Mouse (Mus musculus): ENCODE data around the gene Olfr1330. TPM values are rescaled to one million over a fixed set of nuclear protein-coding genes. Genes with fewer than 3 reads are reported as not detected.

The Olfr1330 gene
- polyA plus RNA-seq (2012; rRNA removed) (not detected in 2 replicates), polyA plus RNA-seq (2014; fragmentation: Nextera tagmentation; extraction: Ambion mirVana) (not detected in 2 replicates)

- no peak within 1 kb of the TSS for H3K27ac ChIP-seq
- no peaks in the 10 kb centered on the region for H3K9me3 ChIP-seq (ENCODE audit: control insufficient read depth, low read length)
- no peaks in the 10 kb centered on the region for H3K4me1 ChIP-seq (replicated peaks; ENCODE audit: control insufficient read depth in 2 of 2, insufficient read depth in 2 of 2, low read length in 1 of 2)
- DNase-seq (ENCODE audit: low read depth in 3 of 3, low spot score in 3 of 3) (no peak), ATAC-seq (ENCODE audit: insufficient read depth) (no peak)
- TF ChIP-seq CTCF (IDR thresholded peaks at IDR 0.05; ENCODE audit: low read depth), result no peak
- TF ChIP-seq EP300 (IDR thresholded peaks at IDR 0.05; ENCODE audit: low read depth), result no peak
- H3K36me3 ChIP-seq (replicated peaks; ENCODE audit: control insufficient read depth, insufficient read depth, low read depth), result no peaks in the 10 kb centered on the region
- no peak within 1 kb of the TSS for H3K4me2 ChIP-seq (ENCODE audit: low read depth)
- H3K9ac ChIP-seq (replicated peaks), result no peak within 1 kb of the TSS
- WGBS (ENCODE audit: insufficient replicate concordance), result 46% methylated on average over 1 of the region's 1 CpGs
- no peak within 1 kb of the TSS for H3K4me3 ChIP-seq (ENCODE audit: insufficient read depth in 1 of 2, low read depth in 2 of 2, low read length in 2 of 2)
- H3K27me3 ChIP-seq (ENCODE audit: control insufficient read depth, insufficient read depth, low read length), result no peaks in the 10 kb centered on the region
Observed at GRCm38 (mm10) chr4:118888297-118888696, at the start of gene Olfr1330. Olfr1330 (plus strand) TSS chr4:118888597.

GRCm38 (mm10) chr4:118861791-118862190 is 26.6 kb upstream of the Olfr1330 start:
- H3K4me2 ChIP-seq (ENCODE audit: low read depth), result no peak overlapping the region
- 39% methylated on average over 1 of the region's 1 CpGs for WGBS (ENCODE audit: insufficient replicate concordance)
- H3K27me3 ChIP-seq (ENCODE audit: control insufficient read depth, insufficient read depth, low read length), result no peaks in the 10 kb centered on the region
- no peak overlapping the region for H3K9ac ChIP-seq (replicated peaks)
- no peaks in the 10 kb centered on the region for H3K4me1 ChIP-seq (replicated peaks; ENCODE audit: control insufficient read depth in 2 of 2, insufficient read depth in 2 of 2, low read length in 1 of 2)
- ATAC-seq (ENCODE audit: insufficient read depth) (no peak), DNase-seq (ENCODE audit: low read depth in 3 of 3, low spot score in 3 of 3) (no peak)
- no peaks in the 10 kb centered on the region for H3K9me3 ChIP-seq (ENCODE audit: control insufficient read depth, low read length)
- H3K27ac ChIP-seq, result no peak overlapping the region
- TF ChIP-seq CTCF (IDR thresholded peaks at IDR 0.05; ENCODE audit: low read depth), result no peak
- TF ChIP-seq EP300 (IDR thresholded peaks at IDR 0.05; ENCODE audit: low read depth), result no peak
- H3K4me3 ChIP-seq (ENCODE audit: insufficient read depth in 1 of 2, low read depth in 2 of 2, low read length in 2 of 2), result no peak overlapping the region
- H3K36me3 ChIP-seq (replicated peaks; ENCODE audit: control insufficient read depth, insufficient read depth, low read depth), result no peaks in the 10 kb centered on the region

GRCm38 (mm10) chr4:118862704-118863103 is 25.7 kb upstream of the Olfr1330 start:
- no peak for ATAC-seq (ENCODE audit: insufficient read depth)
- Histone ChIP-seq H3K27me3 (ENCODE audit: control insufficient read depth, insufficient read depth, low read length) (no peaks in the 10 kb centered on the region), H3K4me2 (ENCODE audit: low read depth) (no peak overlapping the region), H3K9ac (replicated peaks) (no peak overlapping the region), H3K4me3 (ENCODE audit: insufficient read depth in 1 of 2, low read depth in 2 of 2, low read length in 2 of 2) (no peak overlapping the region), H3K4me1 (replicated peaks; ENCODE audit: control insufficient read depth in 2 of 2, insufficient read depth in 2 of 2, low read length in 1 of 2) (no peaks in the 10 kb centered on the region), H3K9me3 (ENCODE audit: control insufficient read depth, low read length) (no peaks in the 10 kb centered on the region), H3K27ac (no peak overlapping the region), H3K36me3 (replicated peaks; ENCODE audit: control insufficient read depth, insufficient read depth, low read depth) (no peaks in the 10 kb centered on the region)
- no peak for DNase-seq (ENCODE audit: low read depth in 3 of 3, low spot score in 3 of 3)
- 34% methylated on average over 4 of the region's 4 CpGs for WGBS (ENCODE audit: insufficient replicate concordance)
- TF ChIP-seq CTCF (IDR thresholded peaks at IDR 0.05; ENCODE audit: low read depth), result no peak

GRCm38 (mm10) chr4:118864349-118864748 is 24.0 kb upstream of the Olfr1330 start, which contains the start of gene Olfr1331:
Olfr1331 (plus strand) TSS chr4:118864649.
- H3K9me3 ChIP-seq (ENCODE audit: control insufficient read depth, low read length), result no peaks in the 10 kb centered on the region
- DNase-seq (ENCODE audit: low read depth in 3 of 3, low spot score in 3 of 3) (no peak), ATAC-seq (ENCODE audit: insufficient read depth) (no peak)
- H3K27me3 ChIP-seq (ENCODE audit: control insufficient read depth, insufficient read depth, low read length), result no peaks in the 10 kb centered on the region
- H3K4me3 ChIP-seq (ENCODE audit: insufficient read depth in 1 of 2, low read depth in 2 of 2, low read length in 2 of 2), result no peak within 1 kb of the TSS
- H3K4me1 ChIP-seq (replicated peaks; ENCODE audit: control insufficient read depth in 2 of 2, insufficient read depth in 2 of 2, low read length in 1 of 2), result no peaks in the 10 kb centered on the region
- 64% methylated on average over 1 of the region's 1 CpGs for WGBS (ENCODE audit: insufficient replicate concordance)
- H3K36me3 ChIP-seq (replicated peaks; ENCODE audit: control insufficient read depth, insufficient read depth, low read depth), result no peaks in the 10 kb centered on the region
- H3K9ac ChIP-seq (replicated peaks), result no peak within 1 kb of the TSS
- no peak within 1 kb of the TSS for H3K4me2 ChIP-seq (ENCODE audit: low read depth)
- H3K27ac ChIP-seq, result no peak within 1 kb of the TSS
- TF ChIP-seq EP300 (IDR thresholded peaks at IDR 0.05; ENCODE audit: low read depth), result no peak
- no peak for TF ChIP-seq CTCF (IDR thresholded peaks at IDR 0.05; ENCODE audit: low read depth)

- Histone ChIP-seq H3K27me3 (ENCODE audit: control insufficient read depth, insufficient read depth, low read length) (no peaks in the 10 kb centered on the region), H3K4me3 (ENCODE audit: insufficient read depth in 1 of 2, low read depth in 2 of 2, low read length in 2 of 2) (no peak overlapping the region), H3K4me2 (ENCODE audit: low read depth) (no peak overlapping the region), H3K36me3 (replicated peaks; ENCODE audit: control insufficient read depth, insufficient read depth, low read depth) (no peaks in the 10 kb centered on the region), H3K9me3 (ENCODE audit: control insufficient read depth, low read length) (no peaks in the 10 kb centered on the region), H3K4me1 (replicated peaks; ENCODE audit: control insufficient read depth in 2 of 2, insufficient read depth in 2 of 2, low read length in 1 of 2) (no peaks in the 10 kb centered on the region), H3K27ac (no peak overlapping the region), H3K9ac (replicated peaks) (no peak overlapping the region)
- DNase-seq (ENCODE audit: low read depth in 3 of 3, low spot score in 3 of 3) (no peak), ATAC-seq (ENCODE audit: insufficient read depth) (no peak)
- no peak for TF ChIP-seq EP300 (IDR thresholded peaks at IDR 0.05; ENCODE audit: low read depth)
- TF ChIP-seq CTCF (IDR thresholded peaks at IDR 0.05; ENCODE audit: low read depth), result no peak
Observed at GRCm38 (mm10) chr4:118867566-118867965, 20.8 kb upstream of the Olfr1330 start.

Measured in liver, embryonic 14.5 days (tissue).